In the genomic region with DNA sequence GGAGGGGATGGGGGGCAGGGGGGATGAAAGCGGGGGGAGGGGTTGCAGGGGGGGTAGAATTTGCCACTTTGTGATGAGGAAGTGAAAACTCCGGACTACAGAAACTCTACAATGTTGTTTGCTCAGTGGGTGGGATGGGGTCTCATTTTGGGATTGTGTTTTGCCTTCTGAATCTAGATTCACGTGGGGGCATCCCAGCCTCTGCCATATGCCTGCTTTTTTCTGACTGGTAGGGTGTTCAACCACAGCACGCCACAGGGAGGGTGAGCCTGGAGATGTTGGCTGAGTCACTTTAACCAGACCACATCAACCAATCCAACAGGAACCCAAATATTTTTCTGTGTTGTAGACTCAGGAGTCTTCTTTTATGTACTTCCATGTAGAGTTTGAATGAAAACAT, we compare ENCODE assay signal across 14 mouse cellular contexts.
"Had no signal": no experiment of that assay in that cellular context is flagged by ENCODE, and none has a peak within 500 bp of the region (broad histone marks: within the 10 kb centered on the region; RNA-seq: fewer than 3 reads in every experiment).

No protein-coding gene starts in this region.

- H3K27ac ChIP-seq: neural tube, embryonic 13.5 days; neural tube, embryonic 15.5 days; stomach, embryonic 15.5 days; stomach, postnatal 0 days had no signal

- H3K4me3 ChIP-seq: neural tube, embryonic 13.5 days; neural tube, embryonic 15.5 days; stomach, embryonic 15.5 days had no signal

- H3K9ac ChIP-seq: neural tube, embryonic 13.5 days; neural tube, embryonic 15.5 days; stomach, embryonic 15.5 days had no signal

- H3K9me3 ChIP-seq: neural tube, embryonic 13.5 days; neural tube, embryonic 15.5 days; stomach, embryonic 15.5 days had no signal

- H3K27me3 ChIP-seq: neural tube, embryonic 13.5 days; neural tube, embryonic 15.5 days; stomach, embryonic 15.5 days had no signal

- H3K4me2 ChIP-seq: neural tube, embryonic 13.5 days; neural tube, embryonic 15.5 days; stomach, embryonic 15.5 days had no signal

- H3K4me1 ChIP-seq: stomach, embryonic 15.5 days had no signal

- DNase-seq: retina, postnatal 1 day; right cerebral cortex, adult 18-20 months; right cerebral cortex, postnatal 14 days; right cerebral cortex, postnatal 25 days; right cerebral cortex, postnatal 4 days; spleen, adult 18-20 months; thymus, adult 18-20 months; thymus, postnatal 25 days; thymus, postnatal 36 days; thymus, postnatal 4 days had no signal
